Mouse (Mus musculus): ENCODE results near the gene Rasgef1c.

Gene Rasgef1c

GRCm38 (mm10) chr11:49980681-49981235 lies 79.1 kb downstream of the Rasgef1c start:
- peak; percentile 55 for DNase-seq

- no peak for DNase-seq
These were observed 79.8 kb downstream of the Rasgef1c start for GRCm38 (mm10) chr11:49981321-49981963.

- DNase-seq = no peak
These were observed 80.5 kb downstream of the Rasgef1c start for GRCm38 (mm10) chr11:49982094-49982493.

GRCm38 (mm10) chr11:49982881-49983280 lies 81.2 kb downstream of the Rasgef1c start:
- no peak for DNase-seq

- no peak for DNase-seq
These were observed 82.4 kb downstream of the Rasgef1c start for GRCm38 (mm10) chr11:49983875-49984552.

- no peak for DNase-seq
These were observed 83.4 kb downstream of the Rasgef1c start for GRCm38 (mm10) chr11:49985009-49985408.

GRCm38 (mm10) chr11:49986277-49987036 lies 84.8 kb downstream of the Rasgef1c start:
- peak; percentile 28 for DNase-seq

- DNase-seq = no peak
These were observed 92.9 kb downstream of the Rasgef1c start for GRCm38 (mm10) chr11:49994536-49994935.

- DNase-seq = peak; percentile 21
These were observed 94.8 kb downstream of the Rasgef1c start for GRCm38 (mm10) chr11:49996398-49996797.

GRCm38 (mm10) chr11:49997321-49997720 lies 95.7 kb downstream of the Rasgef1c start:
- peak; percentile 84 for DNase-seq

- DNase-seq = no peak
These were observed 101.2 kb downstream of the Rasgef1c start for GRCm38 (mm10) chr11:50002853-50003252.

- DNase-seq = no peak
These were observed 106.1 kb downstream of the Rasgef1c start for GRCm38 (mm10) chr11:50007776-50008175.

- no peak for DNase-seq
These were observed 106.6 kb downstream of the Rasgef1c start for GRCm38 (mm10) chr11:50008231-50008630.

- DNase-seq = no peak
These were observed 111.4 kb downstream of the Rasgef1c start for GRCm38 (mm10) chr11:50013016-50013415.

GRCm38 (mm10) chr11:50016503-50016902 lies 114.9 kb downstream of the Rasgef1c start:
- no peak for DNase-seq

GRCm38 (mm10) chr11:50017511-50017910 lies 115.9 kb downstream of the Rasgef1c start:
- DNase-seq = no peak

GRCm38 (mm10) chr11:50018848-50019247 lies 117.2 kb downstream of the Rasgef1c start:
- DNase-seq = no peak

- DNase-seq = peak; percentile 28
These were observed 120.5 kb downstream of the Rasgef1c start for GRCm38 (mm10) chr11:50022085-50022484.

GRCm38 (mm10) chr11:50024445-50024832 lies 122.8 kb downstream of the Rasgef1c start:
- DNase-seq = no peak

GRCm38 (mm10) chr11:50024833-50025720 lies 123.4 kb downstream of the Rasgef1c start, which contains the start of gene Rnf130:
TSS of gene Rnf130 (plus strand) at chr11:50025346.
- DNase-seq = peak; percentile 97

- no peak for DNase-seq
These were observed 124.3 kb downstream of the Rasgef1c start for GRCm38 (mm10) chr11:50025721-50026520.
